Mouse (Mus musculus) 3134 (cell line): ENCODE measurements around the gene Coq2.

Experiments
- DNase-seq: peaks from one replicate; pipeline ENCODE4 v3.0.0-alpha.2; 2011; ENCODE audit warnings: low spot score; ENCODE audit not compliant: insufficient read length; ENCODE audit errors: extremely low read depth

The Coq2 gene

DNA sequence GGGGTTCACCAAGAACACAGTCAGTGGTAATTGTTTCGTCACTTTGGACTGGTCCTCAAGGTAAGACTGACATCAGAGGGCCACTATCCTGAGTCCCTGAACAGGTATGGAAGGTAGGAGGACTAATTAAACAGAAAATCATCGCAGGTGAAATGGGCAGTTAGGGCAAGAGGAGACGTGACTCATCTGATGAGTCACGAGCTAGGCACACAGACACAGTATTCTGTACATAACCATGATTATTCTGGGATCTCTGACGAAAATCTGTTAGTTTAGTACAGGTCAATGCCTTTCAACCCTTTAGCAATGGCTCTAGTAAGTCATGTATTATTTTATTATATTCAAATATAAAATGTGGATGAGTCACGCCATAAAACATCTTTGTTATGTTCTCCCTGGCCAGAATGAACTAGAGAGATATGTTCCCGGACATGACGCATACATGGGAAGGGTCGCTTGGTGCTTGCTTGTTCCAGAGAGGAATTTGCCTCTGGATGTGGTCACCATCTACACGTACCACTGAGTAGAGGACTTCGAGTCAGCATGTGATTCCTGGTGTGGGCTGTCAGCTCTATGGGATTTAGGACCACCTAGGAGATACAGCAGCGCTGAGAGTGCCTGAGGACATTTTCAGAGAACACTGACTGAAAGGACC lies 52.3 kb downstream of the Coq2 start:
- DNase-seq, result peak; percentile 70

DNA sequence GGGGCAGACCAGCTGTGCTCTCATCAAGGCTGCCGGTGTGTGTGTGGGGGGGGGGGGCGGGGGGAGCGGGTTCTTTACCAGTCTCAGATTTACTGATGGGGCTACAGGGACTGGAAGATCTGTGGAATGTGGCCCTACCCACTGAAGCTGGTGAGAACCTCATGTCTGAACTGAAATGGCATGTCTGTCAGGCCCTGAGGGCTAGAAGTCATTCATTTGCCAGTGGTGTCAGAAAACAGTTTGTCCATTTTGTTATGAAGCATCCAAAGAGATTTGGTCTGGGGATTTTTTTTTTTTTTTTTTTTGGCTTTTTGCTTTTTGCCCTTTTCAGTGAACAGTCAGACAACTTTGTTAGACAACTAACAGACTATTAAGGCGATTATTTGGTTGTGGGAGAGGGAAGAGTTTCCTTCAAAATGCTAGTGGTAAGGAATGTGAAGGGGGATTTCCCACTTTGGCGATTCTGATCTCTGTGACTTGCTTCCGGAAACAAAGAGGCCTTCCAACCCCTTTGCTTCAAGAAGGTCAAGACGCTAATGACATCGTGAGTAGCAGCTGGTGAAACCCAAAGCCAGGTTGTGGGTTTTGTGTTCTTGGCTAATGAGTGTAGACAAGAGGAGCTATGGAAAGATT lies 52.9 kb downstream of the Coq2 start:
- DNase-seq, result peak; percentile 25

DNA sequence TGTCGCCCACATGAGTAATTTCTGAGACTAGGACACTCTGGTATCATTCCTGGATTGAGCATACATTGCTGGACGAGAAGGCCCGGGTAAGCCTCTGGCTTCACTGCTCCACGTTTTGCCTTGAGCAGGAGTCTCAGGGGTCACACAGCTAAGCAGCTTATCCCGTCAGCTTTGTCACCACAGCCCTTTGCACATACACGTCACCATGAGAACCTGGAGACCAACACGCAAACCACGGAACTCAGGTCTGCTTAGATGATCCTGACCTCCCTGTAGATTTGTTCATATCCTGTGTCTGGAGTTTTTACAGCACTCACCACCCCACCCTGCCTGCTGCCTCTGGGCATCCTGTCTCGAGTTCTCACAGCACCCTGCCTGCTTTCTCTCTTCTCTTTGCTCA lies 54.0 kb downstream of the Coq2 start:
- no peak for DNase-seq

DNA sequence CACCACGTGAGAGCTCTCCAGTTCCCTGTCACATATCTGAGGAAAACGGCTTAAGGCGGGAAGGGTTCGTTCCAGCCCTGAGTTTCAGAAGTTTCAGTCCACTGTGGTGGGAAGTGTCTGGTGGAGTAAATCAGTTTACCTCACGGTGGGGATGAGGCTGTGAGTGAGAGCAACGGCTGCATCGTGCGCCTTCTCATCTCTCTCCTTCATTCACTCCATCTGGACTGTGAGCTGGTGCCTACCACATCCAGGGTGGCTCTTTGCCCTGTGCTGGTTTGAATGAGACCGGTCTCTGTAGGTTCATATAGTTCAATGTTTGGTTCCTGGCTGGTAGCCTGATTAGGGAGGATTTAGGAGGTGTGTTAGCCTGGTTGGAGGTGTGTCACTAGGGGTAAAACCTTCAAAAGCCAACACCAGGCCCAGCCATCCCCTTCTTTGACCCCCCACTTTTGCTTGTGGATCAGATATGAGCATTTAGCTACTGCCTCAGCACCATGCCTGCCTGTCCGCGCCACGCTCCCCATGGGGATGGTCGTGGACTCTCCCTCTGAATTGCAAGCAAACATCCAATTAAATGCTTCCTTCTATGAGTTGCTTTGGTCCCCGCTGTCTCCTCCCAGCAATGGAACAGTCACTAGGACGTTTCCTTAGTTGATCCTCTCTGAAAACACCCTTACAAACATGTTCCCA lies 55.2 kb downstream of the Coq2 start:
- no peak for DNase-seq

DNA sequence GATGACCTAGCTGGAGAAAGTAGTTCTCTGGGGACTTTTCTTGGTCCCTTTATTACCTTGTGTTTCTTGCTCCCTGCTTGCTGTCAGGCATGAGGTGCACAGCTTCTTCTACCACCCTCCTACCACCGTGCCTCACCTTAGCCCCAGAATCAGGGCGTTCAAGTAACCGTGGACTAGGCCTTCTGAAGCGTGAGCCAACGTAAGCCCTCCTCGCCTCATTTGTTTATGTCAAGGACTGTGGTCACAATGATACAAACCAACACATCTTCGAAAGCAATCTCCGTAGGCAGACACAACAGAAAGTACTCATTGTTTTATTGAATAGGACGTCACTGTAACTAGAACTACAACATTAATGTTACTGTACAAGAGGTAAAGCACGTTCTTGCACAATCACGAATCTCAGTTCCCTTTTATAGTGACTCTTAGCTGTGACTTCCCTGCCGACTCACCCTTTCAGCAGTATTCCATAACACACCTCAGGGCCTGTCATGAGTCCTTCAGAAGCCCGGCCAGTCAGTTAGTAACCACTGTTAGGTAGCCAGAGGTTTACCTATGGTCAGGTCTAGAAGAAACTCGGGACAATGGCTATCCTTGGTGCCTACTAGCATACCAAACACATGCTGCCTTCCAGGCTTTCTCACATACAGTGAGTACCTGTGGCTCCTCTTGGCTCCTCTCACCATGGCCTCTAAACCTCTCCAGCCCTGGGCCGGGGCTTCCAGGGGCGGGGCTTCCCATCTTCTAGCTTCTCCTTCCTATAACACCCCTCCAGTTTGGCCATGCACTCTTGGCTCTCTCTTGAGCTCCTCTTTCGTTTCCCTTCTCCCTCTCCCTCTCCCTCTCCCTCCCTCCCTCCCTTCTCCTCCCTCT lies 60.8 kb downstream of the Coq2 start:
- no peak for DNase-seq

DNA sequence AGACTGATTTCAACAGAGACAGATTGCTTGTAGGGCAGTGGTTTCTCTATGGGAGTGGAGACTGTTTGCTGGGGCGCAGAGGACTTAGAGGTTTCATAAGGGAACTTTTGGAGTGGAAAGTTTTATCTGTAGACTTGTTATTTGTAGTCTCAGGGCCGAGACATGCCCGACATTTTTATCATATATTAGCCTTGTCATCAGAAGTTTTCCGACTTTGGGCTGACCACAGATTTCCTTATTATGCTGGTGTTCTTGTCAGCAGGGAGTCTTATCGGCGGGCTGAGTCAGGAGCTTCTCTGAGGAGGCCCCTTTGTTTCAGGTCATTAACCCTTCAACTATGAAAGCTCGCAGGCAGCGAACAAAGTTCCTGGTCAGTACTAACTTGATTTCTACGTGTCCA lies 67.1 kb downstream of the Coq2 start:
- DNase-seq, result no peak

DNA sequence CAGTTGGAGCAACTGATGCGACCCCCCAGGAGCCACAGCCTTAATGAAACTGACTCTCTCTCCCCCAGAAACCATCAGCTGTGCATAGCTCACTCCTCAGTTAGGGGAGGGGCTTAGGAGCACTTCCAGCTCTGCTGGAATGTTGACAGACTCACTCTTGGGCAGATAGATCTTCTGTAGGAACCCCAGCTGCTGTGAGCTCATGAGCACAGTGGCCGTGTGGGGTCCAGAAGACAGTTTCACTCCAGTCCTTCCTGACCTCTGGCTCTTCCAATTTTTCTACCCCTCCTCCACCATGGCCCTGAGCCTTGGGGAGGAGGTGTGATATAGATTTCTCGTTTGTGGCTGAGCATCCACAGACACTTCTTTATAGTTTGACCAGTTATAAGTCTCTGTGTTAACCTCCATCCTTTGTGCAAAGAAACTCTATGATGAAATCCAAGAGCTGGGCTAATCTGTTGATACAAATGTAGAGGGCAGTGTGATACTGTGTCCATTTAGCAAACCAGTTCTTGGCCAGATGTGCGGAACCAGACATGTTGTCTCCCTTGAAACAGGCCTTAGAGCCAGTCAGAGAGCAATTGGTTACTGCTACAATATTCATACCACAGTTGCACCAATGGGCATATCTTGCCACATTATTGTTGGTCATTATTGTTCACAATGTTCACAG lies 67.7 kb downstream of the Coq2 start:
- no peak for DNase-seq

DNA sequence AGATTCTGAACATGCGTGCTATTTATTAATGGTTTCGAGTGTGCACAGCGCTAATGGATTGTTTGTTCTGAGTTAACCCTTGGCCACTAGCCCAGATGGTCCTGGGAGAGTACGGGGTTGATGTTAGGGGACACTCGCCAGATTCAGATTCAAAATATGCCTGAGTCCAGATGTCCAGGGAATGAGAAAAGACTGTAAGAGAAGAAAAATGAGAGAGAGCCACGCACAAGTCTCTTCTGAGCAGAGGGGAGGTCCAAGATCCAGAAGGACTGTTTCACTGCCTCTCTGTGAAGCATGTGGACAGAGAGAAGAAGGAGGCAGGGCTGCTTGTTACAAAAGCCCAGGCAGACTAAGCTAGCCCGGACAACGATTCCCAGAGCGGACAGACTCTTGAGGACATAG lies 69.1 kb downstream of the Coq2 start:
- no peak for DNase-seq
